Mouse (Mus musculus): ENCODE measurements around the gene B4galt3. TPM values are rescaled to one million over a fixed set of nuclear protein-coding genes. Genes with fewer than 3 reads are reported as not detected.
A peak's percentile ranks its signal among the peaks of the same experiment; 100 is the strongest.

The B4galt3 gene
- polyA plus RNA-seq, 1 experiment from 2014 or later, result 50.6 TPM

GRCm38 (mm10) chr1:171281528-171281923 lies 11.4 kb downstream of the B4galt3 start:
- Histone ChIP-seq H3K9ac (ENCODE audit: low read depth, low read length) (peak overlapping the region; percentile 93), H3K36me3 (ENCODE audit: control insufficient read depth, insufficient read depth, low read length) (peaks cover 36% of the 10 kb centered on the region), H3K9me3 (ENCODE audit: control insufficient read depth, low read length) (no peaks in the 10 kb centered on the region), H3K27ac (ENCODE audit: low read depth, low read length) (peak overlapping the region; percentile 99), H3K4me2 (peak overlapping the region; percentile 69), H3K4me3 (ENCODE audit: low read depth, low read length) (peak overlapping the region; percentile 76), H3K4me1 (replicated peaks; ENCODE audit: control insufficient read depth, insufficient read depth, low read length) (peaks cover 8% of the 10 kb centered on the region), H3K27me3 (replicated peaks; ENCODE audit: control insufficient read depth, insufficient read depth, low read length) (no peaks in the 10 kb centered on the region)
- DNase-seq (ENCODE audit: low spot score) (peak; percentile 86), ATAC-seq (replicated peaks; ENCODE audit: low FRiP score) (peak; percentile 37)
- WGBS, result 2% methylated on average over 10 of the region's 10 CpGs

- peak; percentile 30 for DNase-seq (ENCODE audit: low spot score)
- peaks cover 14% of the 10 kb centered on the region for H3K4me1 ChIP-seq (replicated peaks; ENCODE audit: control insufficient read depth, insufficient read depth, low read length)
- 72% methylated on average over 18 of the region's 18 CpGs for WGBS
- H3K27ac ChIP-seq (ENCODE audit: low read depth, low read length), result peak overlapping the region; percentile 99
- H3K9me3 ChIP-seq (ENCODE audit: control insufficient read depth, low read length), result no peaks in the 10 kb centered on the region
- peak overlapping the region; percentile 93 for H3K9ac ChIP-seq (ENCODE audit: low read depth, low read length)
- H3K4me3 ChIP-seq (ENCODE audit: low read depth, low read length), result peak overlapping the region; percentile 76
- ATAC-seq (replicated peaks; ENCODE audit: low FRiP score), result no peak
- no peaks in the 10 kb centered on the region for H3K27me3 ChIP-seq (replicated peaks; ENCODE audit: control insufficient read depth, insufficient read depth, low read length)
- peaks cover 30% of the 10 kb centered on the region for H3K36me3 ChIP-seq (ENCODE audit: control insufficient read depth, insufficient read depth, low read length)
- H3K4me2 ChIP-seq, result peak overlapping the region; percentile 69
Measured at GRCm38 (mm10) chr1:171282086-171282805, 12.1 kb downstream of the B4galt3 start.

- peaks cover 18% of the 10 kb centered on the region for H3K4me1 ChIP-seq (replicated peaks; ENCODE audit: control insufficient read depth, insufficient read depth, low read length)
Measured at GRCm38 (mm10) chr1:171283188-171284160, 13.3 kb downstream of the B4galt3 start.

GRCm38 (mm10) chr1:171284491-171284890 lies 14.4 kb downstream of the B4galt3 start:
- no peak overlapping the region for H3K4me2 ChIP-seq
- peaks cover 21% of the 10 kb centered on the region for H3K4me1 ChIP-seq (replicated peaks; ENCODE audit: control insufficient read depth, insufficient read depth, low read length)
- no peak overlapping the region for H3K4me3 ChIP-seq (ENCODE audit: low read depth, low read length)
- H3K9ac ChIP-seq (ENCODE audit: low read depth, low read length), result no peak overlapping the region
- no peak for ATAC-seq (replicated peaks; ENCODE audit: low FRiP score)
- no peak overlapping the region for H3K27ac ChIP-seq (ENCODE audit: low read depth, low read length)
- H3K36me3 ChIP-seq (ENCODE audit: control insufficient read depth, insufficient read depth, low read length), result peaks cover 19% of the 10 kb centered on the region; the same call in 1 of the 2 replicates
- H3K9me3 ChIP-seq (ENCODE audit: control insufficient read depth, low read length), result no peaks in the 10 kb centered on the region
- no peak for DNase-seq (ENCODE audit: low spot score)
- H3K27me3 ChIP-seq (replicated peaks; ENCODE audit: control insufficient read depth, insufficient read depth, low read length), result no peaks in the 10 kb centered on the region
- WGBS, result 89% methylated on average over 15 of the region's 15 CpGs

More at GRCm38 (mm10) chr1:171283188-171284160, 13.3 kb downstream of the B4galt3 start:
- no peaks in the 10 kb centered on the region for H3K27me3 ChIP-seq (replicated peaks; ENCODE audit: control insufficient read depth, insufficient read depth, low read length)
- H3K27ac ChIP-seq (ENCODE audit: low read depth, low read length), result no peak overlapping the region
- ATAC-seq (replicated peaks; ENCODE audit: low FRiP score), result no peak
- peaks cover 18% of the 10 kb centered on the region for H3K36me3 ChIP-seq (ENCODE audit: control insufficient read depth, insufficient read depth, low read length)
- WGBS, result 87% methylated on average over 18 of the region's 18 CpGs
- no peak for DNase-seq (ENCODE audit: low spot score)
- H3K4me2 ChIP-seq, result no peak overlapping the region
- no peak overlapping the region for H3K4me3 ChIP-seq (ENCODE audit: low read depth, low read length)
- H3K9ac ChIP-seq (ENCODE audit: low read depth, low read length), result no peak overlapping the region
- H3K9me3 ChIP-seq (ENCODE audit: control insufficient read depth, low read length), result no peaks in the 10 kb centered on the region

- Histone ChIP-seq H3K4me3 (ENCODE audit: low read depth, low read length) (no peak overlapping the region), H3K4me2 (no peak overlapping the region), H3K9ac (ENCODE audit: low read depth, low read length) (no peak overlapping the region), H3K27ac (ENCODE audit: low read depth, low read length) (peak overlapping the region; percentile 15; the same call in 1 of the 2 replicates), H3K36me3 (ENCODE audit: control insufficient read depth, insufficient read depth, low read length) (peaks cover 23% of the 10 kb centered on the region; the same call in 1 of the 2 replicates), H3K4me1 (replicated peaks; ENCODE audit: control insufficient read depth, insufficient read depth, low read length) (peaks cover 21% of the 10 kb centered on the region), H3K9me3 (ENCODE audit: control insufficient read depth, low read length) (no peaks in the 10 kb centered on the region), H3K27me3 (replicated peaks; ENCODE audit: control insufficient read depth, insufficient read depth, low read length) (no peaks in the 10 kb centered on the region)
- DNase-seq (ENCODE audit: low spot score), result no peak
- no peak for ATAC-seq (replicated peaks; ENCODE audit: low FRiP score)
- 82% methylated on average over 20 of the region's 20 CpGs for WGBS
Measured at GRCm38 (mm10) chr1:171285096-171285892, 15.2 kb downstream of the B4galt3 start.

GRCm38 (mm10) chr1:171286517-171286916 lies 16.4 kb downstream of the B4galt3 start:
- Histone ChIP-seq H3K27me3 (replicated peaks; ENCODE audit: control insufficient read depth, insufficient read depth, low read length) (no peaks in the 10 kb centered on the region), H3K9ac (ENCODE audit: low read depth, low read length) (no peak overlapping the region), H3K4me2 (peak overlapping the region; percentile 70), H3K9me3 (ENCODE audit: control insufficient read depth, low read length) (no peaks in the 10 kb centered on the region), H3K4me1 (replicated peaks; ENCODE audit: control insufficient read depth, insufficient read depth, low read length) (peaks cover 21% of the 10 kb centered on the region), H3K36me3 (ENCODE audit: control insufficient read depth, insufficient read depth, low read length) (peaks cover 23% of the 10 kb centered on the region; the same call in 1 of the 2 replicates), H3K4me3 (ENCODE audit: low read depth, low read length) (peak overlapping the region; percentile 98; the same call in 1 of the 2 replicates), H3K27ac (ENCODE audit: low read depth, low read length) (no peak overlapping the region)
- DNase-seq (ENCODE audit: low spot score) (no peak), ATAC-seq (replicated peaks; ENCODE audit: low FRiP score) (no peak)
- WGBS, result 89% methylated on average over 19 of the region's 19 CpGs

- Histone ChIP-seq H3K4me3 (ENCODE audit: low read depth, low read length) (peak within 1 kb of the TSS; percentile 98), H3K9ac (ENCODE audit: low read depth, low read length) (peak within 1 kb of the TSS; percentile 99), H3K36me3 (ENCODE audit: control insufficient read depth, insufficient read depth, low read length) (peaks cover 23% of the 10 kb centered on the region; the same call in 1 of the 2 replicates), H3K4me2 (peak within 1 kb of the TSS; percentile 70), H3K27ac (ENCODE audit: low read depth, low read length) (peak within 1 kb of the TSS; percentile 91), H3K9me3 (ENCODE audit: control insufficient read depth, low read length) (no peaks in the 10 kb centered on the region), H3K4me1 (replicated peaks; ENCODE audit: control insufficient read depth, insufficient read depth, low read length) (peaks cover 16% of the 10 kb centered on the region), H3K27me3 (replicated peaks; ENCODE audit: control insufficient read depth, insufficient read depth, low read length) (no peaks in the 10 kb centered on the region)
- DNase-seq (ENCODE audit: low spot score), result peak; percentile 87
- peak; percentile 94 for ATAC-seq (replicated peaks; ENCODE audit: low FRiP score)
- under 1% methylated on average over 49 of the region's 49 CpGs for WGBS
Measured at GRCm38 (mm10) chr1:171287136-171288081, 17.3 kb downstream of the B4galt3 start, which contains the start of gene Usp21. Gene Usp21, minus strand, starts transcription at chr1:171287991.

All from liver, embryonic 11.5 days (tissue).